Mouse (Mus musculus): ENCODE results near the gene Abtb1. TPM values are rescaled to one million over a fixed set of nuclear protein-coding genes. Genes with fewer than 3 reads are reported as not detected.
A peak's percentile ranks its signal among the peaks of the same experiment; 100 is the strongest.

Abtb1 gene
- polyA plus RNA-seq, 1 experiment from 2014 or later = 26.1 TPM

- TF ChIP-seq CTCF (IDR thresholded peaks at IDR 0.05; ENCODE audit: low read depth) (no peak), EP300 (optimal IDR thresholded peaks at IDR 0.05) (no peak)
- WGBS = 75% methylated on average over 7 of the region's 7 CpGs
- Histone ChIP-seq H3K4me1 (replicated peaks; ENCODE audit: control insufficient read depth, insufficient read depth) (peaks cover 4% of the 10 kb centered on the region; the same call in 1 of the 2 replicates), H3K27ac (replicated peaks) (no peak overlapping the region), H3K9ac (ENCODE audit: low read length) (no peak overlapping the region), H3K9me3 (ENCODE audit: control insufficient read depth, low read length) (no peaks in the 10 kb centered on the region), H3K4me3 (ENCODE audit: low read depth, low read length) (peak overlapping the region; percentile 86; the same call in 1 of the 2 replicates), H3K36me3 (ENCODE audit: control insufficient read depth, insufficient read depth, low read length) (peaks cover 3% of the 10 kb centered on the region; the same call in 1 of the 2 replicates), H3K27me3 (ENCODE audit: control insufficient read depth, insufficient read depth, low read length) (no peaks in the 10 kb centered on the region), H3K4me2 (replicated peaks; ENCODE audit: low read depth) (peak overlapping the region; percentile 92)
- ATAC-seq (ENCODE audit: low FRiP score, low TSS enrichment) = no peak
- no peak for DNase-seq (ENCODE audit: low spot score)
Observed at GRCm38 (mm10) chr6:88843241-88843640, 1.5 kb upstream of the Abtb1 start.

DNA sequence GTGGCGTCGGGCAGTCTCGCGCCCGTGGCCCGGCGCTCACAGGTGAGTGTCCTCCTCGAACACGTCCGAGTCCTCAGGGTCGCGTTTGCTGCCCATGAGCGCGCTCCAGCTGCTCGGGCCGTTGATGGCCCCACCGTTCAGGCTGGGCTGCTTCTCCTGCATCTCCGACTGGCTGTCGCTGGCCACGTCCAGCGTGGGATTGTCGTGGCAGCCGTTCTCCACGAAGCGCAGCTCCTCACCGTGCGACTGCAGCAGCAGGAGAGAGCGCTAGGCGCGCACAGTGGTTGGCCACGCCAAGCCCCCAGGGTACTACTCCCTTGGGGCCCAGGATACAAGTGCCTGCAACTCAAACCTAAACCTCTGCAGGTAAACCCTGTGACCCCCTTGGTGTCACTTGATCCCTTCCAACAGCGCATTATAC, 957 bp upstream of the Abtb1 start:
- WGBS = under 1% methylated on average over 32 of the region's 32 CpGs
- Histone ChIP-seq H3K27me3 (ENCODE audit: control insufficient read depth, insufficient read depth, low read length) (no peaks in the 10 kb centered on the region), H3K4me1 (replicated peaks; ENCODE audit: control insufficient read depth, insufficient read depth) (peaks cover 4% of the 10 kb centered on the region; the same call in 1 of the 2 replicates), H3K36me3 (ENCODE audit: control insufficient read depth, insufficient read depth, low read length) (peaks cover 5% of the 10 kb centered on the region; the same call in 1 of the 2 replicates), H3K27ac (replicated peaks) (peak overlapping the region; percentile 81), H3K9ac (ENCODE audit: low read length) (peak overlapping the region; percentile 82), H3K4me2 (replicated peaks; ENCODE audit: low read depth) (peak overlapping the region; percentile 92), H3K4me3 (ENCODE audit: low read depth, low read length) (peak overlapping the region; percentile 86), H3K9me3 (ENCODE audit: control insufficient read depth, low read length) (no peaks in the 10 kb centered on the region)
- ATAC-seq (ENCODE audit: low FRiP score, low TSS enrichment) = no peak
- no peak for DNase-seq (ENCODE audit: low spot score)
- TF ChIP-seq EP300 (optimal IDR thresholded peaks at IDR 0.05) = no peak
- no peak for TF ChIP-seq CTCF (IDR thresholded peaks at IDR 0.05; ENCODE audit: low read depth)

DNA sequence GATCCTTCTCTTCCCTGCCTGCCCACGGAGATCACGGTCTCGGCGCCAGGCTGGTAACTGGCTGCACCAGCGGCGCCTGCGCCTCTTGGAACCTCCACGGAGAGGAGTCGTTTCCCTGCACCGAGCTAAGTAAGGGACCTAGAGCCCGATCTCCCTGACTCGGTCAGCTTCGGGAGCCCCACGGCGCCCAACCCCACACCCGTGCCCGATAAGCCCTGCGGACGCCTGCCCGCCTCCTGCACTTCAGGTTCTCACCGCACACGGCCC, 337 bp downstream of the Abtb1 start:
- peak; percentile 23 for ATAC-seq (ENCODE audit: low FRiP score, low TSS enrichment)
- peak overlapping the region; percentile 97 for H3K27ac ChIP-seq (replicated peaks)
- peak overlapping the region; percentile 86 for H3K4me3 ChIP-seq (ENCODE audit: low read depth, low read length)
- DNase-seq (ENCODE audit: low spot score) = no peak
- WGBS = under 1% methylated on average over 22 of the region's 22 CpGs
- H3K4me2 ChIP-seq (replicated peaks; ENCODE audit: low read depth) = peak overlapping the region; percentile 80
- no peaks in the 10 kb centered on the region for H3K9me3 ChIP-seq (ENCODE audit: control insufficient read depth, low read length)
- H3K4me1 ChIP-seq (replicated peaks; ENCODE audit: control insufficient read depth, insufficient read depth) = peaks cover 4% of the 10 kb centered on the region; the same call in 1 of the 2 replicates
- TF ChIP-seq CTCF (IDR thresholded peaks at IDR 0.05; ENCODE audit: low read depth) (no peak), EP300 (optimal IDR thresholded peaks at IDR 0.05) (no peak)
- peaks cover 5% of the 10 kb centered on the region; the same call in 1 of the 2 replicates for H3K36me3 ChIP-seq (ENCODE audit: control insufficient read depth, insufficient read depth, low read length)
- H3K9ac ChIP-seq (ENCODE audit: low read length) = peak overlapping the region; percentile 94
- H3K27me3 ChIP-seq (ENCODE audit: control insufficient read depth, insufficient read depth, low read length) = no peaks in the 10 kb centered on the region

DNA sequence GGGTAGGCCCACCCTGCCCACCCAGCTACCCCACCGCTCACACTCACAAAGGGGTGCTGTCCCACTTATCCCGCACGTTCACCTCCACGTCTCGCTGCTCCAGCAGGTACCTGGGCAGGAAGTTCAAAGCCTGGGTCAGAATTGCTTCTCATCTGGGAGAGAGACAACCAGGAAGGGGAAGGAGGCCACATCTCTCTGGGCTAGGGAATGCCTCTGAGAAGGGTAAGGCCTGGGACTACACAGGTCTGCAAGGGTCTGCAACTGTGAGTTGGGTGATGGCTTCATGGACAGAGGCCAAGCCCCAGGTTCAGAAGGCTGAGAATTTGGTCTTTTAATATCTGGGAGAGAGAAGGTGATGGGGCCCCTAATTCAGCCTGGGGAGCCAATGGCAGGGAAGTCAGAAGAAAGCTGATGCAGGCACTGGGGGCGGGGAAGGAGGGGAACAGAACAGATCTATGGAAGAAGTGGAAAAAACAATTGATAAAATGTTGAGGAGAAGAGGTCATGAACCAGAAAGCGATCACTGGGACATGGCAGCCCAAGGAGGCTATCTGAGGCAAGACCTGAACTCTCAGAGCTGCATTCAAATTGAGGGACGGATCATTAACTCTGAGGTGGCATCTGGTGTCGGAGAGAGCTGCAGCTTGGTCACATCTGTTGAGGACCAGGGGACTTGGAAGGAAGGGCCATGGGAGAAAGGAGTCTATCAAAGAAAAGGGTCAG, 832 bp downstream of the Abtb1 start:
- H3K36me3 ChIP-seq (ENCODE audit: control insufficient read depth, insufficient read depth, low read length) = peaks cover 6% of the 10 kb centered on the region; the same call in 1 of the 2 replicates
- peaks cover 4% of the 10 kb centered on the region; the same call in 1 of the 2 replicates for H3K4me1 ChIP-seq (replicated peaks; ENCODE audit: control insufficient read depth, insufficient read depth)
- peak overlapping the region; percentile 80 for H3K4me2 ChIP-seq (replicated peaks; ENCODE audit: low read depth)
- peak overlapping the region; percentile 86 for H3K4me3 ChIP-seq (ENCODE audit: low read depth, low read length)
- TF ChIP-seq EP300 (optimal IDR thresholded peaks at IDR 0.05) (no peak), CTCF (IDR thresholded peaks at IDR 0.05; ENCODE audit: low read depth) (no peak)
- no peaks in the 10 kb centered on the region for H3K9me3 ChIP-seq (ENCODE audit: control insufficient read depth, low read length)
- H3K27me3 ChIP-seq (ENCODE audit: control insufficient read depth, insufficient read depth, low read length) = no peaks in the 10 kb centered on the region
- WGBS = 52% methylated on average over 9 of the region's 9 CpGs
- H3K9ac ChIP-seq (ENCODE audit: low read length) = peak overlapping the region; percentile 94
- H3K27ac ChIP-seq (replicated peaks) = peak overlapping the region; percentile 97
- no peak for DNase-seq (ENCODE audit: low spot score)
- no peak for ATAC-seq (ENCODE audit: low FRiP score, low TSS enrichment)

DNA sequence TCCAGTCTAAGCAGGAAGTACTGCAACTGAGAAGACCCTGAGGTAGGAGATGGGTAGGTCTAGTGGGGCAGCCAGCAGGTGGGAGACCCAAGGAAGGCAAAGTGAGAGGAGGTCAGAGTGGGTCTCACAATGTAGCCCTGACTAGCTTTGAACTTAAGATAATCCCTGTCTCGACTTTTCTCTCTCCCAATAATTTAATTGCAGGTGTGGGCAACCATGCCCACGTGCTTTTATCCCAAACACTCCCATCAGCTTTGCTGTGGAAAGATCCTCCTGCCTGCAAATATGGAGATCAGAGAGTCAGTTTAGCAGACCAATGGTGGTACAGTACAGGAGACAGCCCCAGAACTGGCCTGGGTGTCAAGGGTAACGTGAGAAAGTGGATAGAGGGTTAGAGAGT, 1.6 kb downstream of the Abtb1 start:
- Histone ChIP-seq H3K4me2 (replicated peaks; ENCODE audit: low read depth) (no peak overlapping the region; the same call in 1 of the 2 replicates), H3K9ac (ENCODE audit: low read length) (no peak overlapping the region)
- no peak for ATAC-seq (ENCODE audit: low FRiP score, low TSS enrichment)

More for the DNA sequence above, 1.6 kb downstream of the Abtb1 start:
- Histone ChIP-seq H3K27ac (replicated peaks) (no peak overlapping the region), H3K36me3 (ENCODE audit: control insufficient read depth, insufficient read depth, low read length) (peaks cover 9% of the 10 kb centered on the region; the same call in 1 of the 2 replicates), H3K9me3 (ENCODE audit: control insufficient read depth, low read length) (no peaks in the 10 kb centered on the region), H3K4me1 (replicated peaks; ENCODE audit: control insufficient read depth, insufficient read depth) (peaks cover 4% of the 10 kb centered on the region; the same call in 1 of the 2 replicates), H3K4me3 (ENCODE audit: low read depth, low read length) (no peak overlapping the region), H3K27me3 (ENCODE audit: control insufficient read depth, insufficient read depth, low read length) (no peaks in the 10 kb centered on the region)
- TF ChIP-seq CTCF (IDR thresholded peaks at IDR 0.05; ENCODE audit: low read depth) (no peak), EP300 (optimal IDR thresholded peaks at IDR 0.05) (no peak)
- WGBS = 80% methylated on average over 3 of the region's 3 CpGs
- no peak for DNase-seq (ENCODE audit: low spot score)
